Mouse (Mus musculus) c-Kit-positive CD71-negative TER-119-negative erythroid progenitor cells, embryonic 14.5 days (primary cell): Measurements from ENCODE around the gene Nrxn3.
A peak's percentile ranks its signal among the peaks of the same experiment; 100 is the strongest.

Experiments used
- DNase-seq: peaks from one replicate; pipeline ENCODE4 v3.0.0-alpha.2; 2013; ENCODE audit warnings: low read depth

Gene Nrxn3

DNA sequence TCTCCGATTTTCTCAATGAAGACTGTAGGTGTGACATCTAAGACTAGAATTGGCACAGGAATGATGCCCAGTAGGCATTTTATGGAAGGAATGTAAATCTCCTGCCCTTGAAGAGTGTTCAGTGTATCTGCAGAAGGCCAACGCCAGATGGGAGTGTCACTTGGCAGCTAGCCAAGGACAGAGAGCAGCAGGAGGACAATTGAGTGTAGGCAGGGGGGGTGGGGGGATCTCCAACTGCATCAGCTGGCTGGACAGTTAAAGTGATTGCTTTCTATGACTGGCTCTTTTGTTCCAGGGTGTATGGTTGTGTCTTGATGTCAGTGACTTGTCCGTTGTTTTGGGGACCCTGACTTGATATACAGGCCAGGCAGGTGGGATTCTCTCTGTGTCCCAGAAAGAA, 326.6 kb downstream of the Nrxn3 start:
- no peak for DNase-seq

DNA sequence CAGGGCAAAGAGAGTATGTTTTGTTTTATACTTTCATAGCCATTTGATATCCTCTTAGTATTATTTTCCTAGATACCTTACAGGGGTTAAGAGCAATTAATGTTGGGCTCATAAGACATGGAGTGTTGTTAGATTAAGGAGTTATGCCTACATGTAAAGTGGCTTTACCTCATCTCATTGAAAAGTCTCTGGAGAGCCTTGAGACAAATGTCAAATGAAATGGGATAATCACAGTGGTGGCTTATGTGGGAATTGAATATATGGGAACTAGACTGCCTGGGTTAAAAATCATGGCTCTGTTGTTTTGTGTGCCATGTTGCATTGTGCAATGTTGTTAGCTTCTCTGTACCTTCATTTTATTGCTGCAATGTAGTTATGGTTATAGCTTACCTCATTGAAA, 327.0 kb downstream of the Nrxn3 start:
- DNase-seq = no peak

DNA sequence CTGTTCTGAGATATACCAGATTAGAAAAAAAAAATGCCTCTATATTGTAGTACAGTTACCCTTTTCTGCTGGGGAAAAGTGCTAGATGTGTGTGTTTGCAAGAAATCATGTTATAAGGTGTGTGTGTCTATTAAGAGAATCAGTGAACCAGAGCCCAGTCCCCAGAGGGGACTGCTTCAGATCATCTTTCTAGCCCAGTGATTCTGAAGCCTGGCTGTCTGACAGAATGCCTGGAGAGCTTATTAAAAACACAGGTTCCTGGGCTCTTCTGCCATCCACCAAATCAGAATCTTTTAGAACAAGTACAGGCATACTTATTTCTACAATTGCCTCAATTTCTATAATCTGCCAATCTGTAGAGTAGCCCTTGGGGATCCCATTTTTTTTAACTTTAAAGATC, 349.8 kb downstream of the Nrxn3 start:
- no peak for DNase-seq

DNA sequence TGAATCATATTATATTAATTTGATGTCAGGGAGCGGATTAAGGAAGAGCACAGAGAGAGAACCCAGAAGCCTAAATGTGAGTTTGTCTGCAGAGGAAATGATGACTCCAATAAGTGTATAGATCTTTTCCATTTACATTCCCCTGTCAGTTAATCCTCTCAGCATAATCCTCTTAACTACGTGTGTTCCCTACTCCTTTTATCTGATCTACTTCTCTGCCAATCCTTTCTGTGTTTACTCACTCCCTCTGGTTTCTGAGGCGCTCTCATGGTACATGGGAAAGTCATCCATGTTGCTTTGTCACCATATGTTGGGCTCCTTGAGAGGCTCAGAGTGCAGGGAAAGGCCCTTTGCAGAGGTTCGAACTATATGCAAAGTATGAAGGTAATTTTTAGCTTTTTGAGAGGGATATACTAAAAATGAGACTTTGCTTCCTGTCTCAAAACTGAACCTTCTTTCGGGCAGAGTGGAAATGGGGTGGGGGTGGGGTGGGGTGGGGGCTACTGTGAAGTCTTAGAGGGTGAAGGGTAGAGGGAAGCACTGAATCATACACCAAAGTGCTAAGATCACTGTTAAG, 350.6 kb downstream of the Nrxn3 start:
- no peak for DNase-seq

DNA sequence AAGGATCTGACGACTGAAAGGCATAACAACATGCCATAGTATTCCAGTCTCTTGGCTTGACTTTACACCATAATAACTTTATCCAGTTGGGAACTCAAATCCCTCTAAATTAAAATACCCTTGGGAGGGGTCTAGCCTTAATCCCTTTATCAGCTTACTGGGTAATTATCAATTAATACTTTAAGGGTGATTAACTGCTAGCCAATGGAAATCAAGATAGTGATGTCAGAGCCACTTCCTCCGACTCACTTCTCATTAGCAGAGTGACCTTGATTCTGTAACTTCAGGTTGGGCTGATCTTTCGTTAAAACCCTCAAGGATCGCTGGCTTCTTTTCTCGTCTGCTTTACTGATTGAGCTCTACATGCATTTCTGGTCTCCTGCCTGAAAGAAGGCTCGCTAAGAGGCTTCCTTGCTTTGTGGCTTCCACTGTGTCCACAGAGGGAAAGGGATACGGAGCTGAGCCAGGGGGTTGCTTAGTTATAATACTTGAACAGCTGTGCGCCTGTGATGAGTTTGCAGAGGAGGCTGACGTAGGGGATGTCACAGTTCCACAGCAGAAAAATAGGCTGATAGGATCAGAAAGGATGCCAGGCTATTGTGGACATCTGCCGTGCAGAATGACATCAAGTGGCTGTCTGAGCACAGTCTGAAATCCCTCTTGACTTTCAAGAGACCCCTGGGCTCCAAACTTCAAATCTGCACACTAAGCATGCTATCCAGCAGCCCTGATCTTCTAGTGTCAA, 352.0 kb downstream of the Nrxn3 start:
- no peak for DNase-seq

DNA sequence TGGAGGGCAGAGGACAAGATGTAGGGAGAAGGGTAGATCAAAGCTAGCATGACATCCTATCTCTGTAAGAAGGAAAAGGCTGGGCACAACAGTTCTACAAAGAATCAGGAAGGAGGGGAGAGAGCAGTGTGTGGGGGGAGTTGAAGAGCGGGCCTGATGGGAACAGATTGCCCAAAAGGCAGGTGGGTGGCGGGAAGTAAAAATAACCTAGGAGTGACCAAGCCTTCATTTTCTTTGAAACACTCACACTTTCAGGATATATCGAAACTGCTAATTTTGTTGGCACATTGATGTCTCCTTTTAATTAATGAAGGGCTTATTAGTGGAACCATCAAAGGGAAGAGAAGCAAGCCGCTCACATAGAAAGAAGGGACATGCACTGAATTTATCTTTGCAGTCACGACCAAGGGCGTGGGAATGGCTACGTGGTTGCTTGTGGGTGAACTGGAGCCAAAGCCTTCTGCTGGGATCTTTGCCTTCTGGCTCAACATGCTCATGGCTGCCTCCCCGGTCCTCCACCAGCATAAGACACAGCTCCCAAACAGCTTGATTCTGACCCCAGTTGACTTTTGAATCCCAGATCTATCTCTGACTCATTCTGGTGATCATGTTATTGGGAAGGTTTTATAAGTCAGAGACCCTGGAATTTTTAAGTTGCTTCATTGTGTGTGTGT, 371.3 kb downstream of the Nrxn3 start:
- DNase-seq = no peak

DNA sequence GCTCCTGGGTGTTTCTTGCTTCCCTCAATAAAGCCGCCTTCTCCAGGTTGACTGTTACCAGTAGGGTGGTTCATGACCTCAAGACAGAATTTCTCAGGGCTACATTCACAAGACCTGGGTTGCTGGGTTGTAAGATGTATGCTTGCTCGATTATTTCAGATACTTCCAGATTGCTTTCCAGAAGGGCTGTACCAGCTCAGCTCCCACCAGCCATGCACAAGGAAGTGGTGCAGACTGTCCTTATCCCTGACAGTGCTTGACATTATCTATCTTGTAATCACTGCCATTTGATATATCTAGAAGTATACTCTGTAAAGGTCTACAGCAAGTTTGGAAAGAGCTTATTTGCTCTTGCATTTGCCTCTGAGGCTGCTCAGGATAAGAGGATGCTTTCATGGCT, 374.9 kb downstream of the Nrxn3 start:
- DNase-seq = no peak

DNA sequence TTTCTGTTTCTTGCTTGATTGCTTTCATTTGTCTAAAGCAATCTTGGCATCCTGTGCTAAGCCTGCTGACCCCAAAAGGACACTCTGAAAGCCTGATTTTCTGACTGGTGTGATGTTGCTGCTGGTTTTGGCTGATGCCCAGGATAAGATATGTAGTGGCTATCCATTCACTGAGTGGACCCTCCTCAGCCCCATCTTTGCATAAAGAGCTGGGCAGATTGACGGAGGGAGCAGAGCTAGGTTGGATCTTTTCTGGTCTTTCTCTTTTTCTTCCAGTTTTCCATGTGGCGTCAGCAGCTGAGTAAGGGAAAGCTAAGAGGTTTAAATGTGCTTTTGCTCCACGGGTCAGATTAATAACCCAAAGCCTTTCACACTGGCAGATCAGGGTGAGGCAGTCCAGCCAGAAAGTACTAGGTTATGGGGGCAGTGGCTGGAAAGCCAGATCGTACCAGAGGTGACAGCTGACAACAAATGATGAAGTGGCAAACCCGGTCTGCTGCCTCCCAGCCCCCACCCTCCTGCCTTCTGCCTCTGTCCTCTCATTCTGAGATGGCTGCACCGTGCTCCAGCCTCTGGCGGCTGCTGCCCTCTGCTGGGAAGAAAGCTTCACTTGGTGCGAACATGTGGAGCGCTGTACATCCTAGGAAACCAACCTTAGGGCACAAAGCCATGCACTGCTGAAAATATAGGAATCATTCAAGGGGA, 383.5 kb downstream of the Nrxn3 start:
- DNase-seq = peak; percentile 3

DNA sequence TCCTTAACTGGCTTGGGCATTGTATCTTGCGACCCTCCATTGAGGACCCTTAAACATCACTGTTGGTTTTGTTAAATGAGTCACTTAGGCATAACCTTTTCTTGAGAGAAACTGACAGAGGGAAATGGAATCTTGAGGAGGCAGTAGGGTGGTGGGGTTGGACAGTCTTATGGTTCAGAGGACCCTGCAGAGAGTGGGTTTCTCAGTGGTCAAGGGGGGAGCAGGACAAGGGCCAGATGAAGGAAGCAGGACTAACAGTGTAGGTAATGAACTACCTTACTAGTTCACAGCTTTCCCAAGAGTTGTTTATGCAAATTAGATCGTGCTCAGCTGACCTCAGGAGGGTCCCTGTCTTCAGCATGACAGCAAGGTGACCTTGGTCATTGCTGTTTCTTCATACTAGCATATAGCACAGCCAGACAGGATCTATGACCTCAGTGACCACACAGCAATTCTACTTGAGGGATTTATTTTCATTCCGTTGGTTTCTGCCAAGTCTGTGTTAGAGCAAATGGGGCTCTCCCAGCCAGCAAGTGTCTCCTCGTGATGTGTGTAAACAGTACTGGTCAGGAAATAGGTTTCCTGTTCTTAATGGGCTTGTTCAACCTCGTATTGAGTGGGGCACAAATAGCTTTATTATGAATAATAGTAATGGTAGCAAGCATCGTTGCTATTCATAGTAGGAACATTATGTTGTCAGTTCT, 384.4 kb downstream of the Nrxn3 start:
- no peak for DNase-seq

DNA sequence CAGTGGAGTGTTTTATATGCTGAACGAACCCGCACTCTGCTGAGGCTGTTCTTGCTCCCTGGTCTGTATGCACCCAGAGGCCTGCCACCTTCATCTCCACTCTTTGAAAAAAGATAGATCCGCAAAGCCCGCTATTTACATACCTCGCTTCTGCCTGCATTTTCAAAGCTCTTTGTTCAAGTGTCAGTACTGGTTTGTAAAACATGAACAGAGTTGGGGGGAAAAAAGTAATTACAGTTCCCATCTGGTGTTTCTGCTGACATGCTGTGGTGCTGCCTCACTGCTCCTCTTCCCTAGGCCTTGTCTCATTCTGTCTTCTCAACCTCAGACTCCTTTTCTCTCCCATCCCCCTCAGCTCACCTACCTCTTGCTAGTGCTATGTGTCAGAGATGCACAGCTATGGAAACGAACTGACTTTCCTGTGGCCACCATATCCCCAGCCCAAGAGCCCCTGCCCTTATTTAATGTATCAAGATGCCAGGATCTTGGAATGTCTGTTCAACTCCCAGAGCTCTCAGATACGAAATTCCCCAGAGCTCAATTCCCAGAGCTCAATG, 387.2 kb downstream of the Nrxn3 start:
- no peak for DNase-seq

DNA sequence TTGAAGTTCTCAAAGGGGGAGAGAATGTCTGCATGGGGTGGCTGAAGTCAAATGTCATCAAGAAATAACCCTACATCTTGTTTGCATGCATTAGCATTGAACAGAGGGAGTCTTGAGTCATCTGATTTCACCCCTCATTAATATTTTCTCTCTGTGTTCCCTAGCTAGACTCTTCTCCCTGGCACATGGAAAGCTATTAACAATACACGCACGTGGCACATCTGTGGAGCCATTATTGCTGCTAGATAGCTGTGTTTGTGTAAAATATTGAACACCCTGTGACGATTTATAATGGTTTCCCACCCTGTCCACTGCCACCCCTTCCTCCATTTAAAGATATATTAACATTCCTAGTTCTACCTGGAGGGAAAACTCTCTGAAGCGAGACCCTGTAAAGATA, 405.9 kb downstream of the Nrxn3 start:
- DNase-seq = no peak

DNA sequence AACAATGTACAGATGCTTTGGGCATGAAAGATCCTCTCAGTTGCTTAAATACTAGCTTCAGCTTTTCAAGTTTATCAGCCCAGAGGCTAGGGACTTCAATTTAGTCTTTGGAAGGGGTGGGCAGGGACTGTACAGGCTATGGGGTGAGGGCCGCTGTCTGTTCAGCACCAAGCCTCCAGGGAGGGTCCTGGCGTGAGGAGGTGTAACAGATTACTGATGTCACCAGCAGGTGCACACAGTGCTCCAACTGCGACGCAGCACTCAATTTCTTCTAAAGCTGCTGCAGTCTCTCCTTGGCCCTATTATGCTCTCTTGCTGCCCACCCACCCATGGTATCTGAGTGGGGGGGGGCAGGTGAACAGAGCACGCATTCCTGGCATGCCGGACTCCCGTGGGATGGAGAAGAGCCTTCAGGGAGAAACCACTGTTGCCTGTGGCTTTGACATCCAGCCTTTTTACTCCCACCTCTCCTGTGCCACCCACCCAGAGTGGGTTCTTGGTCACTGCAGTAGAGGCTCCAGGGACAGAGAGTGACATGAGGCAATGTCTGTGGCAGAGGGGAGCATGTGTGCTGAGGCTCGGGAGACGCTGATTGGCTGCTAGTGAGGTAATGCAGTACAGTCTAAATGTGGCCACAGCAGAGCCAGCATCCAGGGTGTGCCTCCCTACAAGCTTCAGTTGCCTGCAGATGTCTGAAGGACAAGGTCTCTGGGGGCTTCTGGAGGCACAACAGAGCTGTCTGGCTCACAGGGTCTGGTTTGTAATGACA, 406.6 kb downstream of the Nrxn3 start:
- no peak for DNase-seq

DNA sequence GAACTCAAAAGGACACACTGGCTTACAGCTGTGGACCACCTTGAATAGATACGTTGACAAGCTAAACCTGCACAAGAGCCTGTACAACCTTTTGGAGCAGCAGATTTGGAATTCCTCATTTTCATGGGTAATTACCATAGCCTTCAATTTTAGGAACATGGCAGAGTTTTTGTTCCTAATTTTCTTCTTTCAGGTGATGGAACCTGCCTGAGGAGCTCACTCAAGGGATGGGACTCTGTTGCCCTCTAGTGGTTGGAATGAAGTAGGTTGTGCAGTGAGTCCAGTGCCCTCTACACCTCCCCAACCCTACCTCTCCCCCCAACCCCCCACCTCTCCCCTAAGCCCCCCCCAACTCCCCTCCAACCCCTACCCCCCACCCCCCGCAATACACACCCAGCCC, 411.7 kb downstream of the Nrxn3 start:
- DNase-seq = peak; percentile 17

DNA sequence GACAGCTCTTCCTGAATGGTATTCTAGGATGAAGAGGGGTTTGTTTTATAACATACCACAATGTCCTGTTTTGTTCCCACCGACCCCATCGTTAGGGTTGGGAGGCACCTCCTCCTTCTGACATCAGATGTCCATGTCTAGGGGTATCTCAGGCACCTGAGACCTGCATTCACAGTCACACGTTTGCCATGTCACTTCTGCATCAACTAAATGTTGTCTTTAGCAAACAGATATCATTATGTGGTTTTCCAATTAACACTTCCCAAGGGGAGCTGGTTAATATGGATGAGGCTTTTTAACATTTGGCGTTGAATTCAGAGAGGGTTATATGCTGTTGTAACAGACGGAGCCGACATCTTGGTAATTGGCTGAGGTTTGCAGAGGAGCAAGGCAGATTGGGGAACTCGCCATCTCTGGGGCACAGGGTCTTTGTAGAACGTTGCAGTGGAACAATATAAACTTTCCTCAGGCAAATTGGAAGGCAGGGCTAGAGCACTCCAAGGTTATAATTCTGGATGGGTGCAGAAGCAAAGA, 412.2 kb downstream of the Nrxn3 start:
- no peak for DNase-seq

DNA sequence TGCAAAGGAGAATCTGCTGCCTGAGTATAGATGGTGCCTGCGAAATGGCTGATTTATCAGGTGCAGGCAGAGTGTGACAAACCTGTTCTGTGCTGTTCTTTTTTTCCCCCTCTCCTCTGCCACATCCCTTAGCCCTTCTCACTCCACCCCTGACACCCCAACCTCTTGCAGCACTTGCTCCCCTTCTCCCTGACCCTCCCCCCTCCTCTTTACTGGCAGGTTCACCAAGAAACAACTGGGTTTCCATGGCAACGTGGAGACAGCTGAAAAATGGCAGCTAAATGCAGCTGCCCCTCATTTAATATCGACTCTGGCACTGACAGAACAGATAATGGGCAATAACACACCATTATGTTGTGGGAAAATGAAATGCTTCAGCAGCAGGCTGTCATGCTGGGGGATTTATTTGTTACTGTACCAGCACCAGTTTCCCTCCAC, 426.3 kb downstream of the Nrxn3 start:
- DNase-seq = no peak

DNA sequence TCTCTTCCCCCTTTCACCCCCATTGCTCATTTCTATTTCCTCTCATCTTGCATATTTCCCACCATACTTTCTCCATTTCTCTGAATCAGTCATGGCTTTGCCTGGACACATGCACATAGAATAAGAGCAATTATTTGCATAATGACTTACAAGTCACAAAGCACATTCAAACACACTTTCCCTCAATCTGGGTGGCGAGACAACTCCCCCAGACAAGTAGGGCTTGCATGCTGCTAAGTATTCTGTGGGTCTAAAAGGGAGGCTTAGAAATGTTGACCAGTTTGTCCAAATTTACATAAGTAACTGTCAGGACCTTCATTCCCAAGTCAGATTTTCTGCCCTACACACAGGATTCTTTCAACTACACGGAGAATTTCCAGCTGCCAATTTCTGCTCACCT, 426.8 kb downstream of the Nrxn3 start:
- no peak for DNase-seq

DNA sequence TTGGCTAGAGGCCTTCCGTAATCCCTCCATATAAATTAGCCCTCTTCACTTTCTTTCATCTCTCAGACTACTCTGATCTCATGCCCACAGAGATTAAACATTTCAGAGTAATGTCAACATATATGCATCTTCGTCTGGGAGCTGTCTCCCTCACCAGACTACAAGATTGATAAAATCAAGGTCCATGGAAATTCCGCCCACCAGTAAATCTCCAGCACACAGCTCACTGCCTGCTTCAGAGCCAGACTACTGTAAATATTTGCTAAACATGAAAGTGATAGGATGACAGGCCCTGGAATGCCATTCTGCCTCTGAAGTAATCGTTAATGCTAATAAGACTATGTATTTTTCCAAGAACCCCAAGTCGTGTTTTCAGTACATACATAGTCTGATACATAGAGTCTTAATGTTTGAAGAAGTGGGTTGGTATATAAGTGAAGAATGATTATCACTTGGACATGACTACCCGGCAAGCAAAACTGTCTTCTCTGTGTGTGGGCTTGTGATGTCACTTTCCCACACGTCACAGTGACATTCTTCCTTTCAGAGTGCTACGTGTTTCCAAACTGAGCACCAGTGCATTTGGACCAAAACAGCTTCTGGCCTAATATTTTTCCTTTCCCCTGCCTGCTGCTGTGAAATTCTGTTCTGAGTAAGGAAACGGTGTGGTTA, 433.5 kb downstream of the Nrxn3 start:
- DNase-seq = no peak

DNA sequence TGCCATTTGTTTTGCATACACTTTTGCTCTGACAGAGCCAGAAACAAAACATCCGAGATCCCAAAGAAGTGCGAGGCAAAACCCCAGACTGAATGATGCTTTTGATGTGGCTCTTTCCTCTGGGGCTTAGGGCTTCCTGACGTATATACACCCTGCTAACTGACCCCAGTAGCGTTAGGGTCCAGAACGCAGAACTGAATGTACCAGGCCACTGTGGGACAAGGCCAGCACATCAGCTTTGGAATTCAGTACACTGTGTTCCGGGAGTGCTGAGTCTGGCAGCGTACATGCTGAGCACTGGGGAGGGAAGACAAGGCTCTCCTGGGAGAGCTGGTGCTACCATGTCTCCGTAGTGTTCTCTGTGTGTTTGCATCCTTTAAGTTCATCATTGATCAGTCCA, 436.7 kb downstream of the Nrxn3 start:
- DNase-seq = no peak

DNA sequence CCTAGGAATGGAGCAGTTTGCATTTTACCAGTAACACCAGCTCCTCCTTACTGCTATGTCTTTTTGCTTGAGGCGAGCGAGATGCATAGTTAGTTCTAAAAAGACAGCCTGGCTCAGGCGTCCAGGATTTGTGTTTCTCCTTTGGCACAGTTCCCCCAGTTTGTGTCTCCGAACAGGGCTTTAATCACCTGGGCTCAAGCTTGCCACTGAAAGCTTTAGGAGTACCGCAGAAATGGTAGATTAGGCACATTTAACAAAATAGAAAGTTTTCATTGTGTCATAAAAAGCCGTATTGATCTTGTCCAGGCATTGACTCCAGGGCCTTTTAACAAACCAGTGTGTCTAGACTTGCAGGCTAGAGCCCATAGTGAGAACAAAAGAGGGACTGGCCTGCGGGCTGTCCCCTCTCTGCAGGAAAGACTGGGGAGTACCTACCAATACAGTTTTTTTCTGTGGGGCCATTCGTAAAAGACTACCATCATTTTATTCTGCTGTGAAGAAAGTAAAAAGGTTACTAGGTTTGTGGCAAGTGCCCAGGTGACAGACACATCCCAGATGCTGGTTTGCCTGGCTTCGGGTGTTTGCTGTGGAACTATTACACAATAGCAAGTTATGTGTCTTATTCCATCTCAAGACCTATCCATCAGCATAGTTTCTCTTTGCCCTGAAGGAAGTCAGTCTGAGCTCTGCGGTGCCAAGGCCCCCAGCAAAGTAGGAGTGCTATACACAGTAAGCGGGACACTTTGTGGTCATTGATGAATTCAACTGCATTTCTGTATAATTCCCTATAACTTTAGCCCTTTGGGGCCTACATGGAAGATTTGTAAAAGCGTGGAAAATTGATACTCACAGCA, 451.9 kb downstream of the Nrxn3 start:
- no peak for DNase-seq
